Mouse (Mus musculus) heart, adult 9 months (tissue): ENCODE results near the gene Chp2.
A peak's percentile ranks its signal among the peaks of the same experiment; 100 is the strongest.

ENCODE experiments used
- DNase-seq, 2 experiments: peaks; one replicate each; pipeline ENCODE4 v3.0.0; 2022; ENCODE audit warnings: low spot score in 2 of 2

The Chp2 gene

DNA sequence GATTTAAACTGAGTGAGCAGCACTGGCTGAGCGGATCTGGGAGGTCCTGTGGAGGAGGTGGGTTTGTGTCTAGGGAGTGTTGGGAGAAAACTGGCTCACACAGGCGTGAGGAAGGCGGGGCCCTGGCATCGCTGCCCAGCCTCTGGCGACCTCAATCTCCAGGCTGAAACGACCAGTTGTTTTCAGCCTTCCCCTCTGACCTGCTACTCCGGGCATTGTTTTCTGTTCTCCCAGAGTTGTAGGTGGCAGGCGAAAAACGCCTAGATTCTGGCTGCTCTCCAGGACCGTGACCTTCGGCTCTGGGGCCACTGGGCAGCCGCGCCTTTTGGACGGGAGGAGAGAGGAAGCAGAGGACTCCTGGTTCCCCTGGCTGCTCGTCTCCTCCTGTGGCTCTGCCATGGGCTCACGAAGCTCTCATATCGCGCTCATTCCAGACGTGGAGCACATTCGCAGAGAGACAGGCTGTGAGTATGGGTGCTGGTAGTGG, at the start of gene Chp2:
Gene Chp2, plus strand, starts transcription at position 182 of the 487 bp plus-strand sequence.
- peak; percentile 34 to 38 for DNase-seq

DNA sequence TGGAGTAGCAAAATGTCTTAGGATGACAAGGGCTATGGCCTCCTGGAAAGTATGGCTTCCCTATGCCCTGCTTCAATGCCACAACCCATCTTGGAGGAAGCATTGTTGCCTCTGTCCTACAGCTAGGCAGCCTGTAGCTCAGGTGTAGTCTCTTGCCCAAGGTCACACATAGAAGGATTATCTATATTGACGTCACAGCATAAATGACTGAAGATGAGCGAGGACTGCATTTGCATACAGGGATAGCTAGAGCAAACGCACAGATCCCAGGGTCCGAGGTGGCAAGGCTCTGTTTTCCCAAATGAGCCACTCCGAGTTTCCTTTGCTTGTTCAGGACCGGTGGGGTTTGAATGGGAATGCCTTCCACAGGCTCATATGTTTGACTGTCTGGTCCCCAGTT, 48.6 kb upstream of the Chp2 start:
- DNase-seq: no peak

DNA sequence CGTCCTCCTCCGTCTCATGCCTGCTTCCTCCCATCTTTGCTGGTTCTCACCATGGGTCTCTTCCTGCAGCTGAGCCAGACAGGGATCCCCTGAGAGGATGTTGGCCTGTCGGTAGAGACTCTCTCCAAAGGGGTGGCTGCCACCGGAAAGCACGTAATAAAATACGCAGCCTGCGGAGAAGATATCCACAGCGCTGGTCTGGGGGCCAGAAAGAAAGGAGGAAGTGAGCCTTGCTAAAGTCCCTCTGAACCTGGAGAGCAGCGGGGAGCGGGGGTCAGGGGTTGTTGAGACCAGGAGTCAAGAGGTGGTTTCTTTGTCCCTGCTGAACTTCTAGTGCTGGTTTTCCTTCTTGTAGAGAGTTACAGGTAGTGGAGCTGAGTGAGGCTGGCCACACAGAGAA, 47.7 kb upstream of the Chp2 start:
- DNase-seq: no peak

DNA sequence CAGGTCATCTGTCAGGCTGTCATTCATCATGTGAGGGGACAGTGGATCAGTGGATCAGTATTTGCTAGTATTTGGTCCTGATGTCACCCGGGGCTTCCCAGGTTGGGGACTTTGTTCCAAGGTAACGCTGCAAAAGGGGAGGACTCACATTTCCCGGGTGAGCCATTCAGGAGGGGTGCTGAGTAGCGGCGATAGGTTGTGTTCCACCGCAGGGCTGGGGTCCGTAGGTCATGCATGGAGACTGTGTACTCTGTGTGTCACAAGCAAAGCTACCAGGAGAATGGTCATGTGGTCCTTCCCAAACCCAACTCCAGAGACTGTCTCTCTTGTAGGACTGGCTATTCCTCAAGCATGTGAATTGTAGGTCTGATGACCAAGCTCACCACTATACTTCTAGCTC, 38.6 kb upstream of the Chp2 start:
- DNase-seq: no peak

DNA sequence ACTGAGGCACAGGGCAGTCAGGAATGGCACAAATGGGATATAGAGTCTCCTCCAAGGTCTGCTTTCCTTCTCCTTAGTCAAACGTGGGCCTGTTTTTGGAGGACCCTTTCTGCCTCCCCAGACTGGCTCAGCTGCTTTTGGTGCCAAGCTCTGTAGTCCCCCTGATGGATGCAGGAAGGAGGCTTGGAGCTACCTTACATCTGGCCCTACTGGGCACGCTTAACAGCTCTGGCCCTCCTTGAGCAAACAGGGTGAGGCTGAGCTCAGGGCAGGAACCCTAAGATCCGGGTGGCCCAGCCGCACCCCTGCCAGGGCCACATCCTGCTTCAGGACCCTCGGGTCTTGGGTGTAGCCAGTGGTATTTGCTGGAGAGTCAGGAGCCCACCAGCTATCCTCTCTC, 34.7 kb upstream of the Chp2 start:
- DNase-seq: no peak

DNA sequence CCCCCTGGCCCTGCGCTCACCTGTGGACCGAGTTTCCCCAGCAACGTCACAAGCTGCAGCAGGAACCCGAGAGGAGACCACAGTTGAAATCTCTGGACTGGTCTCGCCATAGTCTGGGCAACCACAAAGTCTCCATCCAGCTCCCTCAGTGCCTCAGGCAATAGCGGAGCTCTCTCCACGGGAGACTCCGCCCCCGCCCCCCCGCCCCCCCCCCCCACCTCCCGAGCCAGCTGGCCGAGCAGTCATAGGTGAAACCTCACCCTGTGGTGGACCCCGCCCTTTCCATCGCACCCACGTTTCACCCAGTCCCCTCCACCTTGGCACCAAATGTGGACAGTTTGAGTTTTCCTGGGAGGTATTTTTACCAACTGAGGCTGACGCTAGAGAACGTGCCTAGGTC, 33.3 kb upstream of the Chp2 start, which contains the start of gene Ern2:
Gene Ern2, minus strand, starts transcription at position 165 of the 400 bp plus-strand sequence.
- DNase-seq: no peak

DNA sequence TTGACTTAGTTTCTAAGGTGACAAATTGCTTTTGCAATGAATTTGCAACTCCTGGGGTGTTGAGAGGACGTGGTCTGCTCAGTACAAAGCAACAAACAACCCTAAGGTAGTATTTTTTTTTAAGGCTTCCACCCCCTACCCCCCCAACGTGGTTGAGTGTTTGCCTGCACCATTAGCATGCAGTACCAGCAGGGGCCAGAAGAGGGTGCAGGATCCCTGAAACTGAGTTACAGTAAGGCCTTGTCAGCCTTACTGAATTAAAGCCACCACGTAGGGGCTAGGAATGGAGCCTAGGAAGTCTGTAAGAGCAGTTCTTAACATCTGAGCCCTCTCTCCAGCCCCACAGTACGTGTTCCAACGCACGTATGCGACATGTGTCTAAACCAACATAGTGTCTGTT, 29.8 kb upstream of the Chp2 start:
- DNase-seq: no peak

DNA sequence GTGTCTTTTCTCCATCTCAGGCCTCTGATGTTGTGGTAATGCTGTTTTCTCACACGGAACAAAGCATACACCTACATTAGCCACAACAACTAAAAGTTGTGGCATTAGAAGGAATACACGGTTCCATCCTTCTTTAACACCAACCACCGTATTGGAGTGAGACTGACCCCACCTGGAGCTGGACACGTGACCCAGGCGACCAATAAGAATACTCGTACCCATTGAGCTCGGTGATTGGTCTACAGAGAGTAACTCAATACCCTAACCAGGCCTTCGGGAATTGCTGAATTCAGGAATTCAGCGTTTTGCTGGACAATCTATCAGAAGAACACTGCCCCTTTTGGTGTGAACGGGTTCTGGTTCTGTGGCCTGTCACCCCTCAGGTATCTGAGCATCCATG, 28.2 kb upstream of the Chp2 start:
- no peak for DNase-seq

DNA sequence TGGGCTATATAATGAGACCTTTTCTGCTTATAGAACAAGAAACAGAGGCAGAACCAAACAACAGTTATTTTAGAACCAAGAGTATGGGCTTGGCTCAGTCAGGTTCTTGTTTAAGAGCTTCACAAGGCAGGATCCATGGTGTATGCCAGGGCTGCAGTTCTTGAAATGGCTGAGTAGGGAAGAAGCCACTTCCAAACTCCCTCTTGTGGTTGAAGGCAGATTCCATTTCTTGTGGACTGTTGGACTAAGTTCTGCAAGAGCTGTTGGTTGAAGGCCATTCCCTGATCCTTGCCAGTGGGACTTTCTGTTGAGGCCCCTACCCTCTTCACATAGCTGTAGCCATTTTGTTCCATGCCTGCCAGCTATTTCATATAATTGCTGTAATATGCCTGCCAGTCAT, 25.4 kb upstream of the Chp2 start:
- DNase-seq: no peak

DNA sequence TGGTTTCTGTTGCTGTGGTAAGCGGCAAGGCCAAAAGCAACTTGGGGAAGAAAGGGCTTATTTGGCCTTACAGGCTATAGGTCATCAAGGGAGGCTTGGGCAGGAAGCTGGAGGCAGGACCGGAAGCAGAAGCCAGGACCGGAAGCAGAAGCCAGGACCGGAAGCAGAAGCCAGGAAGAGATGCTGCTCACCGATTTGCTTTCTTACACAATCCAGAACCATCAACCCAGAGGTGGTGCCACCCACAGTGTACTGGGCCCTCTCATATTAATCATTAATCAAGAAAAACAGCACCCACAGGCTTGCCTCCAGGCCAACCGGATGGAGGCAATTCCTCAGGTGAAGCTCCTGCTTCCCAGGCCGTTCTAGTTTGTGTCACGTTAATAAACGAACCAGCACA, 22.5 kb upstream of the Chp2 start:
- no peak for DNase-seq

DNA sequence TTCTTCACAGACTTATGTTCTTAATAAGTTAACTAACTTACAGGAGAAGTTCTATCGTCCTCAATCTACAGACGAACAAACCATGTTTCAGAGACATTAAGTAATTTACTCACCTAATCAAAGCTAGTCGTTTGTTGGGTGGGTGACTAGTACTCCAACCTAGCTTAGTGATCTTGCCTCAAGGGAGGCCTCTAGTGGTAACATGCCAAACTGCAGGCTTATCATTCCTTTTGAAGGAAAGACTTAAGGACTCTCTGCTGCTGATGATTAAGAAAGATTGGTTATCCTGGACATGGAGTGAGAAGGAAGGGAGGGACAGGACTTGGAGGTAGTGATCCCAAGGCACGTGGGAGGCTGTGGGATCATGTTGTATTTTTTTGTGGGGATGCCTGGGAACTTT, 22.0 kb upstream of the Chp2 start:
- peak in 1 of 2 experiments; percentile 17 for DNase-seq

DNA sequence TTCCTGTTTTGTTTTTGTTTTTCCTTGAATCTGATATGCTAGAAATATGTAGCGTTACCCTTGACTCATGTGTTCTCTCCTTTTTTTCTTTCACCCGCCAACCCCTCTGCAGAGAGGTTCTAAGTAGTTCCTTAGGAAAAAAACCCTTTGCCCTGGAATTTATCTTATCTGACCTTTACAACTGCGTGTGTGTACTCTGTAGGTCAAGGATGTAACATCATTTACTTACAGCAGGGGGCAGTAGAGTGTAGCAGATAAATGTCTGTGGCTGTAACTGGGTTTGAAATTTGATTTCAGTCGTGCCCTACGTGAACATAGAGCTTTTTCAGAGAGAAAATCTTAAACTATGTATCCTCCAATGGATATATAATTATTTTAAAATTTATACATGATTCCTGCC, 20.0 kb upstream of the Chp2 start:
- DNase-seq: peak in 1 of 2 experiments; percentile 32

DNA sequence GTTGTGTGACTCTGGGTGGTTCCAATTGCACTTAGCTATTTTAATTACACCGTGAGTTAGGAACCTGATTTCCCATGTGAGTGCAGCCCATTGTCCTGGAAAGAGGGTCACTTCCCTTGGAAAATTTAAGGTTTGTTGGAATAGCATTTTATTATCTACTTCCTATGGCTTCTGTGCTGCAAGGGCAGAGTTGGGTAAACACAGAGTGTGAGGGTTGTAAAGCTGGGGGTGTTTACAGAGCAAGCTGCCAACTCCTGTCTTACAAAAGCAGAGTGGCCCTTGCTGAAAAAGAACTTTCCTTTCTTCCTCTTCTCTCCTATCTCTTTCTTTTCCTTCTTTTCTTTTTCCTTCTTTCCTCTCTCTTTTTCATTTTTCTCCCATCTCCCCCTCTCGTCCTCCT, 15.4 kb upstream of the Chp2 start:
- no peak for DNase-seq

DNA sequence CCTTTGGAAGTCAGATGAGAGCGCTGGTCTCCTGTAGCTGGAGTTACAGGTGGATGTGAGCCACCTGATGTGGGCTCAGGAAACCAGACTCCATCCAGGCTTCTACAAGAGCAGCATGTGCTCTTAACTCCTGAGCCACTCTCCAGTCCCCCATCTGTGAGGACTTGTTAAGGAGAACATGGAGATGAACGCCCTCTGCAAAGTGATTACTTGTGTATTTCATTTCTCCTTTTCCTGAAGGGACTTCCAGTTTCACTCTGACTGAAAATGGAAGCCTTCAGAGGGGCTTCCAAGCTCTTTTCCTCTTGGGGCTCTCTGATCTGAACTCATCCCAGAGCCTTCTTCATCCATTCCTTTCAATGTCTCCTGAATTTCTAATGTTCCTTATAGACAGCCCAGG, 13.2 kb upstream of the Chp2 start:
- peak in 1 of 2 experiments; percentile 36 for DNase-seq

DNA sequence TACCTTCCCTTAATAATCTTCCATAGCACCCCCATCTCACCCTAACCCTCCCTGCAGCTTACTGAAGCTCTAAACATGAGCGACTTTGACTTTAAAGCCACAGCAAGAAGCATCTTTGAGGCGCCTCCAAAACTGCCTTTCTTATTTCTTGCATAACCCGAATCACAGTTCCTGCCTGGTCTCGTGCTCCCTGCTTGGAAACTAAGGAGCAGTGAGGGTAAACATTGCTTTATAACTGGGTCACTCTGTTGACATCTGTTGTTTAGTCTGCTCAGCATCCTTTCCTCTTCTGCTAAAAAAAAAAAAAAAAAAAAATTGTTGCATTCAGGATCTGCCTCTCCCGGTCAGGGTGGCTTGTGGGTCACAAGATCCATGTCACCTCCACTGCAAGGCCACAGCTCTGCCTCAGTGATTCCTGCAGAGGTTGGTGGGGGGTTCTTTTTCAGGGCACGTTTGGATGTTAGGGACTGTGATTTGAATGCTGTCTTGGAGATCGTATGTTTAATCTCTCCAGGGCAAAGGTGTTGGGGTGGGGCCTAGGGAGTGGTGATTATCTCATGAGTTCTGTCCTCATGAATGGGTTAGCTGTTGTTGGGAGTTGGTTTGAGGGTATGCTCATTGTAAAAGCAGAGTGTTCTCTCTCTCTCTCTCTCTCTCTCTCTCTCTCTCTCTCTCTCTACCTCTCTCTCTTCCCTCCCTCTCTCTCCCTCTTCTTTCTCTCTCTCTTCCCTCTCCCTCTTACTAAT, 10.8 kb upstream of the Chp2 start:
- peak in 1 of 2 experiments; percentile 17 for DNase-seq

DNA sequence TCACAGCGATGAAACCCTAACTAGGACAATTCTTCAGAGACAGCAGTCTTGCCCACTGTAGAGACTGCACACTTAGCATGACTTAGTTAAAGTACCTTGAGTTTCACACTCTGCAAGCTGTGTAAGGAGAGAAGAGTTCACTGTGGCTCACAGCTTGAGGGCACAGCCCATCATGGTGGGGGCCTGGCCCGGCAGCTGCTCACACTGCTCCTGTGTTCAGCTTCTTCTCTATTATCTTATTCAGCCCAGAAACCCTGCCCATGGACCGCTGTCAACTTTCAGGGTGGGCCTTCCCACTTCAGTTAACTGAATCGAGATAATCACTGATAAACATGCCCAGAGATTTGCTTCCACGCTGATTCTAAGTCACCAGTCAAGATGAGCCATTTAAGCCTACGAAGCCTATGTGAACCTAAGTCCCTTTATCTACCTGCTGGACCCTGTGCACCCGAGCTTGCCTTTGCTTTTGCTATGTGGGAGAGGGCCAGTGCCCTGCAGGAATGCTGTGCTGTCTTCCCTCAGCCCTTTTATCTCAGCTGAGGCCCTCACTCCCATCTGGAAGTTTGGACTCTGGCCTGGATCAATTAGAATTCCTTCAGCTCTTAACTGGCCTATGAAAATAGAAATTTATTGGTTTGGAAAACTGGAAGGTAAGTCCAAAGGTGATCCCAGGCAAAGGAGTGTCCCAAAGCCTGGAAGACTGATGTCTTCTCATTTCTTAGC, 6.9 kb downstream of the Chp2 start:
- DNase-seq: no peak

DNA sequence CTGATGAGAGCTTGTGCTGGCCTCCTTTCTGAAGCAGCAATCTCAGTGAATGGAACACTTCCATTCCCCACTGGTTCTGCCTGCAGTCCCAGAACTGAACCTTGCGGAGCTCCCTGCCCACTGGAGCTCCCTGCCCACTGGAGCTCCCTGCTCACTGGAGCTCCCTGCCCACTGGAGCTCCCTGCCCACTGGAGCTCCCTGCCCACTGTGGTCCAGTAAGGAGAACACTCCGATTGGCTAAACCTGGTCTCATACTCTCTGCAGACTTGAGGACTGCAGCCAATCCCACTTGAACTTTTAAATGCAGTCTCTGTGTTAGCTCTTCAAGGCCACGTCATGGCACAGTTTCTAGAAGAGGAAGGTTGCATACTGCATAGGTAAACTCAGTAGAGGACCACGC, 7.4 kb downstream of the Chp2 start:
- DNase-seq: no peak

DNA sequence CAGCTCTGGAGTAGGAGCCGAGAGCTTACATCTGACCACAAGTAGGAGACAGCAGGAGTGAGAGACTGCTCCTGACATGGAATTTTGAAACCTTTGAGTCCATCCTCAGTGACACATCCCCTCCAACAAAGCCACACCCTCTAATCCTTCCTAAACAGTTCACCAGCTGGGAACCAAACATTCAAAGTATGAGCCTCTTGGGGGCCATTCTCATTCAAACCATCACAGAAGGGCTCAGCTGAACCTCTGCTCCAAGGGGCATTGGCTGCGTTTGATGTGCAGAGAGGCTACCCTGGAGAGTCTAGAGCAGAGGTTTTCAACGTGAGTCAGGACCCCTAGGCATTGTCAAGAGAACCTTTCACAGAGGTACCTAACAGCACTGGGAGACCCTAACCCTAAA, 10.0 kb downstream of the Chp2 start:
- DNase-seq: no peak

DNA sequence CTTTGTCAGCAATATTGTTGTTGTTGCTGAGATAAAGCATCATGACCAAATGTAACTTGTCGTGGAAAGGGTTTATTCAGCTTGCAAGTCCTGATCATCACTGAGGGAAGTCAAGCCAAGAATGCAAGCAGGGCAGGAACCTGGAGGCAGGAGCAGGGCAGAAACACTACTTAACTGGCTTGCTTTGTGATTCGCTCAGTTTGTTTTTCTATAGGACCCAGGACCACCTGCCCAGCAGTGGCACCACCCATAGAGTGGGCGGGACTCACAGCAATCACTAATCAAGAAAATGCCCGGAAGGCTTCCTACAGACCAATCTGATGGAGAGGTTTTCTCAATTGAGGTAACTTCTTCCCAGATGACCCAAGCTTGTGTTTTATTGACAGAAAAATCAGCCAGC, 10.6 kb downstream of the Chp2 start:
- no peak for DNase-seq

DNA sequence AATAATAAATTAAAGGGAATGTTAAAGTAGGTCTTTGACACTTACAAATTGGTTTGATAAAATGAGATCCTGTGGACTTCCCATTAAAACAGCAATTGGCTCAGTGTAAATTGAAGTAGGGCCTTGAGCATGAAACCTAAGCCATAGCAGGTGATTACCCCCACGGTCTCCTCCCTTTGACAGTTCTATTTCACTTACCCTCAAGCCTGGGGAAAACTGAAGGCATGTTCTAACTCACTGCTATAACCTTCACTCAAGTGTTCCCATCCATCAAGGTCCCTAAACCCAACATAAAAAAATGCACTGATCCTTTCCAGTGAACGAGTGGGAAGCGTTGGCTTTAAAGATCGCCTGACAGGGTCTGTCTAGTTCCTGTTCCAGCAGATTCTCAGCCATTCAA, 11.6 kb downstream of the Chp2 start:
- DNase-seq: no peak

DNA sequence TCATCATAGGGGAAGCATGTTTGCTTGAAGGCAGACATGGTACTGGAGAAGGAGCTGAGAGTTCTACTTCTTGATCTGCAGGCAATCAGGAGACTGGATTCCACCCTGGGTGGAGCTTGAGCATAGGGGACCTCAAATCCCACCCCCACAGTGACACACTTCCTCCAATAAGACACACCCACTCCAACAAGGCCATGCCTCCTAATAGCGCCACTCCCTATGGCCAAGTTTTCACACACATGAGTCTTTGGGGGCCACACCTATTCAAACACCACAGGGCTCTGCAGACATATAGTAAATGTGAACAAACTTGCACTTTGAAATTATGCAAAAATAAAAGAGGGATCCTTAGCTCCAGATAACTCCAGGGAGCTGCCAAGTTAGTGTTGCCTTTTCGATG, 19.6 kb downstream of the Chp2 start:
- no peak for DNase-seq

DNA sequence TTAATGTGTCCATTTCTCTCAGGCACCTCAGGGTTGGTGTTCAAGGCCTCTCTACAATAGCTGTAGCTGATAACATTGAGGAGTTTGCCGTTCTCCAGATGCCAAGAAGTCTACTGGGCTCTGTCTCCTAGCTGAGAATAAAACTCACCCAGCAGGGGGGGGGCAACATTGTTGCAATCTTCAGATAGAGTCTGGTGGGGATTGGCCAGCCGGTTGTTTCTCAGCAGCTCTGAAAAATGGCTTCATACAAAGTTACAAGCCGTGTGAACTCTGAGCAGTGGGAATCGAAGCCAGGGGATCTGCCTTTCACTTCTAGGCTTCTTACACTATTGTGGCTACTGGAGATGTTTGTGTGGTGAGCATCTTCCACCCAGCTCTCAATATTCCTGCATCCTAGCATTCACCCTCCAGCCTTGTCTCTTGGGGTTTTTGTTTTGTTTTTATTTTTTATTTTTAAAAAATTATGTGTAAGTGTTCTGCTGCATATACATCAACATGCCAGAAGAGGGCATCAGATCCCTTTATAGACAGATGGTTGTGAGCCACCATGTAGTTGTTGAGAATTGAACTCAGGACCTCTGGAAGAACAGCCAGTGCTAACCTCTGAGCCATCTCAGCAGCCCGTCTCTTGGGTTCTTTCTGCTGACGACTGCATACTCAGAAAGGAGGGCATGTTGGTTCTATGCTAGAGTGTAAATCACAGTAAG, 21.3 kb downstream of the Chp2 start:
- DNase-seq: no peak

DNA sequence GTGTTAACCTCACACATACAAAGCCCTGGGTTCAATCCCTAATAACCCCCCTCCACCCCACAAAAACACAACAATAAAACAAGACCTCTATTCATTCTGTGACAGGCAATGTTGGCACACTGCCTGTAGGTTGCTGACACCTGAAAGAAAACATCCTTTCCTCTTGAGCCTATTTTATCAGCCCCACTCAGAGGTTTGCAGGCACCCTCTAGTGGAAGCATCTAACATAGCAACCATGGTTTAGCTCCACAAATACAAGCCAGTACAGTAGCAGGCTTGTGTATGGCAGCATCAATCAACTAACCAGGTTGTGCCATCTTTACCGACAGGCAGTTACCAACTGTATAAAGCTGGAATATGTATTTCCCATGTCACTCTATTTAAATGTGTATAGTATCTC, 23.0 kb downstream of the Chp2 start:
- DNase-seq: peak; percentile 14 to 28
